Mouse (Mus musculus): ENCODE results near the gene Csrnp2. TPM values are rescaled to one million over a fixed set of nuclear protein-coding genes. Genes with fewer than 3 reads are reported as not detected.

Csrnp2 gene
- polyA plus RNA-seq, 1 experiment, result 18.3 TPM

DNA sequence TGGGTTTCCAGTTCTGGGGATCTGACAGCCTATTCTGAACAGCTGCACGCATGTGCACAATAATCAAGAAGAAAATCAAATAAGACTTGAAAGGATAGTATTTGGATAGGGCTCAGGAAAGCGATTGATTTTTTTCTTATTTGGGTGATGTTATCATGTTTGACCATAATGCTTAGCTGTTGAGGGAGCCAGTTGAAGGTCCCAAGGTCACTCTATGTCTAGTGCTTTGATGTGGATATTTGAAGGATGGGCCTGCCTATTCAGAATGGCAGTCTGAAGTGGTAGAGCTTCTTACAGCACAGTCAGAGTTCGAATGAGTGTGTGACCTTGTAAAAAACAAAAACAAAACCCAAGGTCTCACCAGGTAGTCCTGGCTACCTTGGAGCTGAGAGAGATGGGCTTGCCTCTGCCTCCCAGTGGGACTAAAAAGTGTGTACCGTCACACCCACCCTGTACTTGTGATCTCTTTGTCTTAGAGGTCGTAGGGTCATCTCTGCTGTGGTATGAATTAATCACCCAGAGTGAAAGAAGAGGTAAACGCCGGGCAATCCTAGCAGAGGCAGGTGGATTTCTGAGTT lies 21.3 kb downstream of the Csrnp2 start:
- Histone ChIP-seq H3K27ac (ENCODE audit: insufficient read depth, low read length) (no peak overlapping the region), H3K4me1 (ENCODE audit: control insufficient read depth, insufficient read depth, low read length) (peaks cover 3% of the 10 kb centered on the region), H3K27me3 (ENCODE audit: control insufficient read depth, insufficient read depth, low read length) (no peaks in the 10 kb centered on the region), H3K4me3 (replicated peaks; ENCODE audit: insufficient read depth, low read depth, low read length) (no peak overlapping the region)
- DNase-seq, result no peak
- WGBS, result 73% methylated on average over 7 of the region's 7 CpGs
- TF ChIP-seq CTCF (IDR thresholded peaks at IDR 0.05; ENCODE audit: borderline replicate concordance, insufficient read depth, low read depth, low read length) (no peak), POLR2A (IDR thresholded peaks at IDR 0.05; ENCODE audit: borderline replicate concordance, insufficient read depth, low read length) (no peak)

DNA sequence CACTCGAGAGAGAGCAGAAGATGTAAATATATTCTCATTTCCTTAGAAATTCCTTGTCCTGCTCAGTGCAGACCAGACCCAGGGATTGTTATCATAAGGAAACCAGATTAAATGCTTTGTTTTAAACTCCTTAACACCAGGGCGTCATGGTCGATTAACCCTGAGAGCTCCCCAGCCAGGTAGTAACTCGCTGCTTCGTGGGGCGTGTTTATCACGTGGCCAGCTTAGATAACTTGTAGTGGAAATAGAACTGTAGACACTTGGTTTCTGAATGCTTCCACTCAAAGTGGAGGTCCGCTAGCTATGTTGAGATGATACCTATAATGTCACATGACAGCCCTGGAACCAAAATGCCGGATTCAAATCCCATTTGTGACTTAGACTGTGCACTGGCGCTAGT lies 25.3 kb downstream of the Csrnp2 start:
- no peak for DNase-seq
- peak overlapping the region; percentile 88 for H3K4me3 ChIP-seq (replicated peaks; ENCODE audit: insufficient read depth, low read depth, low read length)
- 50% methylated on average over 10 of the region's 10 CpGs for WGBS
- no peaks in the 10 kb centered on the region; the same call in none of the 2 replicates for H3K4me1 ChIP-seq (ENCODE audit: control insufficient read depth, insufficient read depth, low read length)
- no peak for TF ChIP-seq CTCF (IDR thresholded peaks at IDR 0.05; ENCODE audit: borderline replicate concordance, insufficient read depth, low read depth, low read length)
- no peak for TF ChIP-seq POLR2A (IDR thresholded peaks at IDR 0.05; ENCODE audit: borderline replicate concordance, insufficient read depth, low read length)
- H3K27ac ChIP-seq (ENCODE audit: insufficient read depth, low read length), result no peak overlapping the region
- no peaks in the 10 kb centered on the region for H3K27me3 ChIP-seq (ENCODE audit: control insufficient read depth, insufficient read depth, low read length)

DNA sequence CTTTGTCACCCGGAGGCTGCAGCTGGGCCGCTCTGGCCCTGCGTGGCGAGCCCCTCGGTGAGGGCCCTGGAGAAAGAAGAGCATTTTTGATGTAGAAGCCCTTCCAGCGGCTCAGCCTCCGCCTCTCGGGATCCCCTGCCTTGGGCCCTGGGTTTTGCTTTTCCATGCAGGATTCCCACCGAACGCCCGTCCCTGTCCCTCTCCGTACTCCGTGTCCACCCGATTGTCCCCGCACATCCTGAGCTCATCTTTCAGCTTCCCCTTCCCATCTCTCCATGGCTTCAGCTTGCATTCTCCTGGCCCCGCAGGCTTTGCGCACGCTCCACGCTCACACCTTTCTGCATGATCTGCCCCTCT lies 26.1 kb downstream of the Csrnp2 start:
- TF ChIP-seq POLR2A (IDR thresholded peaks at IDR 0.05; ENCODE audit: borderline replicate concordance, insufficient read depth, low read length) (no peak), CTCF (IDR thresholded peaks at IDR 0.05; ENCODE audit: borderline replicate concordance, insufficient read depth, low read depth, low read length) (no peak)
- Histone ChIP-seq H3K4me1 (ENCODE audit: control insufficient read depth, insufficient read depth, low read length) (no peaks in the 10 kb centered on the region; the same call in 1 of the 2 replicates), H3K27me3 (ENCODE audit: control insufficient read depth, insufficient read depth, low read length) (no peaks in the 10 kb centered on the region), H3K27ac (ENCODE audit: insufficient read depth, low read length) (peak overlapping the region; percentile 83), H3K4me3 (replicated peaks; ENCODE audit: insufficient read depth, low read depth, low read length) (peak overlapping the region; percentile 88)
- under 1% methylated on average over 19 of the region's 19 CpGs for WGBS
- DNase-seq, result no peak

- TF ChIP-seq POLR2A (IDR thresholded peaks at IDR 0.05; ENCODE audit: borderline replicate concordance, insufficient read depth, low read length) (peak; percentile 58; the same call in 1 of the 2 replicates), CTCF (IDR thresholded peaks at IDR 0.05; ENCODE audit: borderline replicate concordance, insufficient read depth, low read depth, low read length) (peak; percentile 76)
- WGBS, result 2% methylated on average over 84 of the region's 84 CpGs
- H3K27ac ChIP-seq (ENCODE audit: insufficient read depth, low read length), result peak within 1 kb of the TSS; percentile 83
- H3K4me3 ChIP-seq (replicated peaks; ENCODE audit: insufficient read depth, low read depth, low read length), result peak within 1 kb of the TSS; percentile 88
- H3K4me1 ChIP-seq (ENCODE audit: control insufficient read depth, insufficient read depth, low read length), result no peaks in the 10 kb centered on the region; the same call in 1 of the 2 replicates
- no peaks in the 10 kb centered on the region for H3K27me3 ChIP-seq (ENCODE audit: control insufficient read depth, insufficient read depth, low read length)
- DNase-seq, result peak; percentile 84
Observed at GRCm38 (mm10) chr15:100468295-100469188, 26.7 kb downstream of the Csrnp2 start, which contains the start of gene Letmd1. TSS of gene Letmd1 (plus strand) at chr15:100469023.

- no peak for TF ChIP-seq CTCF (IDR thresholded peaks at IDR 0.05; ENCODE audit: borderline replicate concordance, insufficient read depth, low read depth, low read length)
- TF ChIP-seq POLR2A (IDR thresholded peaks at IDR 0.05; ENCODE audit: borderline replicate concordance, insufficient read depth, low read length), result no peak
- WGBS, result 21% methylated on average over 8 of the region's 8 CpGs
- Histone ChIP-seq H3K4me1 (ENCODE audit: control insufficient read depth, insufficient read depth, low read length) (no peaks in the 10 kb centered on the region; the same call in 1 of the 2 replicates), H3K27me3 (ENCODE audit: control insufficient read depth, insufficient read depth, low read length) (no peaks in the 10 kb centered on the region), H3K27ac (ENCODE audit: insufficient read depth, low read length) (no peak overlapping the region), H3K4me3 (replicated peaks; ENCODE audit: insufficient read depth, low read depth, low read length) (no peak overlapping the region)
- DNase-seq, result no peak
Observed at GRCm38 (mm10) chr15:100467738-100468137, 27.6 kb downstream of the Csrnp2 start.

GRCm38 (mm10) chr15:100465432-100465831 lies 29.9 kb downstream of the Csrnp2 start:
- Histone ChIP-seq H3K4me3 (replicated peaks; ENCODE audit: insufficient read depth, low read depth, low read length) (no peak overlapping the region), H3K4me1 (ENCODE audit: control insufficient read depth, insufficient read depth, low read length) (no peaks in the 10 kb centered on the region; the same call in 1 of the 2 replicates), H3K27me3 (ENCODE audit: control insufficient read depth, insufficient read depth, low read length) (no peaks in the 10 kb centered on the region), H3K27ac (ENCODE audit: insufficient read depth, low read length) (no peak overlapping the region)
- no peak for TF ChIP-seq CTCF (IDR thresholded peaks at IDR 0.05; ENCODE audit: borderline replicate concordance, insufficient read depth, low read depth, low read length)
- TF ChIP-seq POLR2A (IDR thresholded peaks at IDR 0.05; ENCODE audit: borderline replicate concordance, insufficient read depth, low read length), result no peak
- DNase-seq, result no peak
- WGBS, result 85% methylated on average over 2 of the region's 2 CpGs

- TF ChIP-seq CTCF (IDR thresholded peaks at IDR 0.05; ENCODE audit: borderline replicate concordance, insufficient read depth, low read depth, low read length), result peak; percentile 60; the same call in 1 of the 2 replicates
- no peak for TF ChIP-seq POLR2A (IDR thresholded peaks at IDR 0.05; ENCODE audit: borderline replicate concordance, insufficient read depth, low read length)
- H3K27me3 ChIP-seq (ENCODE audit: control insufficient read depth, insufficient read depth, low read length), result no peaks in the 10 kb centered on the region
- H3K27ac ChIP-seq (ENCODE audit: insufficient read depth, low read length), result no peak overlapping the region
- DNase-seq, result peak; percentile 55 to 64
- WGBS, result 23% methylated on average over 6 of the region's 6 CpGs
- no peaks in the 10 kb centered on the region for H3K4me1 ChIP-seq (ENCODE audit: control insufficient read depth, insufficient read depth, low read length)
- H3K4me3 ChIP-seq (replicated peaks; ENCODE audit: insufficient read depth, low read depth, low read length), result no peak overlapping the region
Observed at GRCm38 (mm10) chr15:100463712-100464111, 31.6 kb downstream of the Csrnp2 start.
